In the genomic region with DNA sequence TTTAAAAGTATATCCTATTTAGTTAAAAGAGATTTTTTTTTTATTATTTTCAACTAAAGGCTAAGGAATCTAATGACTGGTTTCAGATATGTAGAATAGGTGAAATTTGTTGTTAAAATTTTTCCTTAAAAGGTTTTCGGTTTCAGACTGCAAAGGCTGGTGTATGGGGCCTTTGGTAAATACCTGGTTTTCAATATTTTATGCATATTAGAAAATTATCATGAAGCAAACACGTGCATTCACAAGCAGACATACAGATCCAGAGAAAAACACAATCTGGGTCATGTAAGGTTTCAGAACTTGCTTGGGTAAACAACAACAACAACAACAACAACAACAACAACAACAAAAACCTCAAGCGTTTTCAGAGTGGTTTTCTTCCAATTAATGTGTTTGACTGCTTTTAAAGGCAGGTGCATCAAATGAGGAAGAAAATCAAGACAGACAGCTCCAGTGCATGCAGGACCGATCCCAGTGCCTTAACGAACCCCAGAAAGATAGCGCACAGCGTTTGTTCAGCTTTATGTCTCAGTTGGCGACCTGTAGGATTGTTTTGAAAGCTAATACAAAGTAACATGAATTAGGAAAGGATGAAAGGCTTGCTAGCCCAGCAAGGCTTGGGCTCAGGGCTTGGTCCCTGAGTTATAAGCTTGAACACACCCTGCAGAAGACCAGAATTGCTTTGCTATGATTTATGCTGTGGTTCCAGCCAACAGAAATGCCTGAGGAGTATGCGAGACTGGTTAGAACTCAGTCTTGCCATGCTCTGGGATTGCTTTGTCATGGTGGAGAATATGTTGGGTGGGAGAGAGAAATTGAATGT, we compare ENCODE assay signal across 13 mouse cellular contexts.
DNase-seq lines count a peak whose midpoint lies in the region; ATAC-seq and TF ChIP-seq lines count a peak whose summit lies in the region.
"Had no signal": no experiment of that assay in that cellular context is flagged by ENCODE, and none has a peak within 500 bp of the region (broad histone marks: within the 10 kb centered on the region; RNA-seq: fewer than 3 reads in every experiment).

No protein-coding gene starts in this region.

- no peak overlapping the region for H3K9ac ChIP-seq in heart, embryonic 11.5 days (ENCODE audit: low read depth, low read length)
- H3K9ac ChIP-seq in hindbrain, embryonic 14.5 days, result no peak overlapping the region
- H3K9ac ChIP-seq: liver, embryonic 13.5 days had no signal

- 0 out of 2 replicates have a peak, but pooled peaks cover 2% of the 10 kb centered on the region for H3K36me3 ChIP-seq in heart, embryonic 11.5 days (ENCODE audit: control insufficient read depth, insufficient read depth, low read length)
- no peaks in the 10 kb centered on the region for H3K36me3 ChIP-seq in forebrain, embryonic 10.5 days (replicated peaks)
- no peaks in the 10 kb centered on the region for H3K36me3 ChIP-seq in hindbrain, embryonic 14.5 days (replicated peaks; ENCODE audit: control insufficient read depth, insufficient read depth)
- no peaks in the 10 kb centered on the region for H3K36me3 ChIP-seq in myocyte (ENCODE audit: control insufficient read depth, insufficient read depth)

- intact Hi-C loops in gastrocnemius, postnatal 36 days (cut with DNase I), result loop anchor here (2.0 to 5.0 kb wide), 2 partner anchors 1532 to 1865 kb away; no protein-coding TSS in a partner anchor

- no peak overlapping the region for H3K27ac ChIP-seq in heart, embryonic 11.5 days (ENCODE audit: low read depth, low read length)
- peak overlapping the region; percentile 73 for H3K27ac ChIP-seq in forebrain, embryonic 10.5 days
- peak overlapping the region; percentile 10; the same call in 1 of the 2 replicates for H3K27ac ChIP-seq in hindbrain, embryonic 14.5 days
- H3K27ac ChIP-seq: liver, embryonic 13.5 days; macrophage had no signal

- H3K4me3 ChIP-seq in heart, embryonic 11.5 days (ENCODE audit: low read depth, low read length), result no peak overlapping the region
- no peak overlapping the region for H3K4me3 ChIP-seq in forebrain, embryonic 10.5 days
- no peak overlapping the region for H3K4me3 ChIP-seq in hindbrain, embryonic 14.5 days (replicated peaks; ENCODE audit: low read length)
- no peak overlapping the region for H3K4me3 ChIP-seq in myocyte
- H3K4me3 ChIP-seq: liver, embryonic 13.5 days had no signal

- no peak for TF ChIP-seq POLR2A in myocyte (IDR thresholded peaks at IDR 0.05; ENCODE audit: insufficient read length, low read depth)

- WGBS in heart, embryonic 11.5 days (ENCODE audit: insufficient replicate concordance), result 80% methylated on average over 9 of the region's 9 CpGs
- 61% methylated on average over 9 of the region's 9 CpGs for WGBS in forebrain, embryonic 10.5 days
- WGBS in hindbrain, embryonic 14.5 days, result 60% methylated on average over 9 of the region's 9 CpGs

- no peaks in the 10 kb centered on the region for H3K79me2 ChIP-seq in myocyte (ENCODE audit: control insufficient read depth, insufficient read depth)

- H3K9me3 ChIP-seq in heart, embryonic 11.5 days (replicated peaks; ENCODE audit: control insufficient read depth, low read length), result no peaks in the 10 kb centered on the region
- no peaks in the 10 kb centered on the region for H3K9me3 ChIP-seq in forebrain, embryonic 10.5 days
- no peaks in the 10 kb centered on the region for H3K9me3 ChIP-seq in hindbrain, embryonic 14.5 days (ENCODE audit: control insufficient read depth, low read length)
- H3K9me3 ChIP-seq: liver, embryonic 13.5 days had no signal

- H3K4me1 ChIP-seq in heart, embryonic 11.5 days (ENCODE audit: control insufficient read depth, insufficient read depth, low read length), result no peaks in the 10 kb centered on the region
- H3K4me1 ChIP-seq in forebrain, embryonic 10.5 days, result peaks cover 13% of the 10 kb centered on the region
- H3K4me1 ChIP-seq in hindbrain, embryonic 14.5 days (replicated peaks; ENCODE audit: control insufficient read depth, insufficient read depth, low read length), result peaks cover 8% of the 10 kb centered on the region
- H3K4me1 ChIP-seq: liver, embryonic 13.5 days had no signal

- H3K4me2 ChIP-seq in heart, embryonic 11.5 days, result no peak overlapping the region
- H3K4me2 ChIP-seq in hindbrain, embryonic 14.5 days (replicated peaks), result peak overlapping the region; percentile 10
- peak overlapping the region; percentile 53 for H3K4me2 ChIP-seq in myocyte (ENCODE audit: low read depth)
- H3K4me2 ChIP-seq: liver, embryonic 13.5 days had no signal

- no peaks in the 10 kb centered on the region for H3K27me3 ChIP-seq in heart, embryonic 11.5 days (ENCODE audit: control insufficient read depth, insufficient read depth, low read length)
- no peaks in the 10 kb centered on the region for H3K27me3 ChIP-seq in forebrain, embryonic 10.5 days (ENCODE audit: poor library complexity, severe bottlenecking)
- no peaks in the 10 kb centered on the region for H3K27me3 ChIP-seq in hindbrain, embryonic 14.5 days (ENCODE audit: control insufficient read depth, insufficient read depth, low read length)
- H3K27me3 ChIP-seq in myocyte (ENCODE audit: control insufficient read depth, insufficient read depth, insufficient read length), result no peaks in the 10 kb centered on the region
- H3K27me3 ChIP-seq: liver, embryonic 13.5 days; Patski had no signal

- DNase-seq in heart, adult 11 months, result peak; percentile 48
- DNase-seq in forebrain, embryonic 10.5 days (ENCODE audit: extremely low spot score, low spot score), result no peak
- DNase-seq in hindbrain, embryonic 14.5 days (ENCODE audit: low spot score), result no peak
- no peak for DNase-seq in gastrocnemius, postnatal 36 days
- DNase-seq: gastrocnemius, postnatal 25 days; liver, embryonic 13.5 days; thymus, adult 18-20 months had no signal

- no peak overlapping the region for H3ac ChIP-seq in myocyte (ENCODE audit: control insufficient read depth, insufficient read length)

- ATAC-seq in heart, embryonic 11.5 days (replicated peaks; ENCODE audit: insufficient number of reproducible peaks, low FRiP score, low TSS enrichment), result no peak
- ATAC-seq in hindbrain, embryonic 14.5 days (ENCODE audit: low FRiP score), result peak; percentile 45; the same call in 1 of the 2 replicates
- ATAC-seq in inflammation-experienced regulatory T-cells, adult 6 months, result no peak
- no peak for ATAC-seq in monocyte, adult 5-6 weeks (replicated peaks; ENCODE audit: insufficient number of reproducible peaks, low FRiP score, low TSS enrichment, poor library complexity, severe bottlenecking)
- ATAC-seq: Patski had no signal

TF ChIP-seq in myocyte, 11 proteins besides CTCF, POLR2A, EP300 and RAD21:
- TF ChIP-seq E2F4 (IDR thresholded peaks at IDR 0.05; ENCODE audit: insufficient read depth) (no peak), MAX (IDR thresholded peaks at IDR 0.05; ENCODE audit: low read depth) (no peak), TCF3 (IDR thresholded peaks at IDR 0.05; ENCODE audit: insufficient read length, low read depth) (no peak), POLR2AphosphoS2 (IDR thresholded peaks at IDR 0.05; ENCODE audit: insufficient read length, low read depth) (no peak), MYOG (IDR thresholded peaks at IDR 0.05; ENCODE audit: control insufficient read depth in 1 of 3, insufficient read depth in 1 of 3, insufficient read length in 2 of 3, low read depth in 2 of 3) (no peak), USF1 (IDR thresholded peaks at IDR 0.05; ENCODE audit: low read depth) (no peak), SRF (IDR thresholded peaks at IDR 0.05; ENCODE audit: control insufficient read depth, insufficient read length, low read depth) (no peak), REST (IDR thresholded peaks at IDR 0.05; ENCODE audit: insufficient read depth, insufficient read length) (no peak), CEBPB (IDR thresholded peaks at IDR 0.05; ENCODE audit: insufficient read depth, poor library complexity, severe bottlenecking) (no peak), MYOD1 (IDR thresholded peaks at IDR 0.05; ENCODE audit: control insufficient read depth in 1 of 3, insufficient read length in 2 of 3, low read depth in 2 of 3) (no peak), TCF12 (IDR thresholded peaks at IDR 0.05; ENCODE audit: insufficient read depth, poor library complexity, severe bottlenecking) (no peak)
